Mouse (Mus musculus) lung, postnatal 4 days (tissue): ENCODE measurements around the gene Acoxl.

Experiments used
- DNase-seq, 2 experiments: peaks; one replicate each; pipeline ENCODE4 v3.0.0; 2021

Gene Acoxl

GRCm38 (mm10) chr2:128123921-128124683, 285.4 kb downstream of the Acoxl start:
- DNase-seq = peak; percentile 36 to 44

DNA sequence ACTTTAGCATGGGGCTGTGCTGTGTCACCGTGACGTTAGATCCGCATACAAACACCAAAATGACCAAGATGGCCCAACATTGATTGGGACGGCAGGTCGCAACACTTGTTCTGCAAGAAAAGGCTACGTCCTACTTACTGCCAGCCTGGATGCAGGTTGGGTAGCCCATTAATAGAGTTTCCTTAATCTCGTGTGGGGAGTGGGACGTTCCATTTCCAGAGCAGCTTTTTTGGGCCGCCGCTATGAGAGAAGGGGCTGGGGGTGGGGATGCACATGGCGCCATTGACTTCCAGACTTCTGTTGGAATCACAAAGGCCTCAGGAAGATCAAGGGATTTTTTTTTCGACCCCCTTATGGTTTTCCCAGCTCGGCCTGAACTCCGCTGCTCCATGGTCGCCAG, 286.0 kb downstream of the Acoxl start:
- no peak for DNase-seq

GRCm38 (mm10) chr2:128125635-128126470, 287.2 kb downstream of the Acoxl start, which contains the start of gene Bcl2l11:
TSS of gene Bcl2l11 (plus strand) at chr2:128126038.
- peak; percentile 98 to 99 for DNase-seq

GRCm38 (mm10) chr2:128126591-128127051, 287.9 kb downstream of the Acoxl start:
- DNase-seq = no peak

- peak; percentile 96 to 99 for DNase-seq
Measured at GRCm38 (mm10) chr2:128127121-128127671, 288.5 kb downstream of the Acoxl start.

DNA sequence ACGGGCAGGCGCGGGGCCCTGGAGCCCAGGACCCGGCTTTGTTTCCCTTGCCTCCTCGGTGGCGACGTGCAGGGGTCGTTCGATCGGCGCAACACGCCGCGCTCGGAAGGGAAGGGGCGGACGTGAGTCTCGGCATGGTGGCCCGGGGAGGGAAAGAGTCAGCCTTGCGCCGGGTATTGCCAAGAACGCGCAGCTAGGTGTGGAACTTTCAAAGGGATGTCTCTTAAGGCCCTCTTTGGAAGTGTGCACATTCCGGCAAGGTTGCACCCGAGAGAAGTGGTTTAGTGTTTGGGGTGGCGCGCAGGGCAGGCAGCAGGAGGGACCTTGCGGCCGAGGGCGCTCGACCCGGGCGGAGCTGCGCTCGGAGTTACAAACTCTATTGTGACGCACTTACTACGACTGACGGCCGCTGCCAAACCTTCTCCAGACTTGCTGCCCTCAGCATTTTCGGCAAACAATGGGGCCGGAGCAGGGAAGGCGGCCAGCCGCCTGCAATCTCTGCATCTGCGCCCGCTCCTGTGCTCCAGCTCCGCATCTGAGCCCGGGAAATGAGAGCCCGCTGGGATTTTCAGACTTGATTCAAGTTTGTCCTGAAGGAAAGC, 289.1 kb downstream of the Acoxl start:
- peak; percentile 88 to 93 for DNase-seq

- no peak for DNase-seq
Measured at GRCm38 (mm10) chr2:128128532-128128931, 289.9 kb downstream of the Acoxl start.

GRCm38 (mm10) chr2:128131503-128131902, 292.8 kb downstream of the Acoxl start:
- no peak for DNase-seq

DNA sequence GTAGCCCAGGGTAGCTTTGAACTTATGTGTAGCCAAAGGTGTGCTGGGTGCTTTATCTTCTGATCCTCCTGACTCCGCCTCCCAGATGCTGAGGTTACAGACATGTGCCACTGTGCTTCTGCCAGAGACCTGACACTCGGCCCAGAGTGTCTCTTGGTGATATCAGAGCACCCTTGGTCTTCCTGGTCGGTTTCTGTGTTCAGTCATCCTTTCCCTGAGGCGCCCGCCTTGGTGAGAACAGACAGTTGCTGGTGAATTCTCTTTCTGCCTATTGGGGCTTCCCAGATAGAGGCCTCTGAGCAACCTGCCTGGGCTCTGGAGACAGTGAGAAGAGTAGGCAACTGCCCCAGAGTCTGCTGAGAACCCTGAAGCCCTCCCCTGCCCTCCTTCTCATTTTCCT, 294.0 kb downstream of the Acoxl start:
- no peak for DNase-seq

DNA sequence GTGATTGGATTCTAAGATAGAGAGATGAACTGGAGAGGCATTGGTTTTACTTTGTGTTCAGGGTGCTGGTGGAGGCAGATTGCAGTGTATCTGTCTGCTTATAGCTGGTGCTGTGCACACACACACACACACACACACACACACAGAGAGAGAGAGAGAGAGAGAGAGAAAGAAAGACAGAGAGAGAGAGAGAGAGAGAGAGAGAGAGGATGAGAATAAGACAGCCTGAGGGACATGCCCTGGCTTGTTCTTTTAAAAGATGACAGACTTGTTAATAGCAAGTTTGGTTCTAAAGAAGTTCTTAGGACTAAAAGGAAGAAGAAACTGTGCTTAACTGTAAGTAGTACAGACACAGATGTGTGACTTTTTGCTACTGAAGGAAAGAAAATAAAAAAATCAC, 295.2 kb downstream of the Acoxl start:
- DNase-seq = no peak

DNA sequence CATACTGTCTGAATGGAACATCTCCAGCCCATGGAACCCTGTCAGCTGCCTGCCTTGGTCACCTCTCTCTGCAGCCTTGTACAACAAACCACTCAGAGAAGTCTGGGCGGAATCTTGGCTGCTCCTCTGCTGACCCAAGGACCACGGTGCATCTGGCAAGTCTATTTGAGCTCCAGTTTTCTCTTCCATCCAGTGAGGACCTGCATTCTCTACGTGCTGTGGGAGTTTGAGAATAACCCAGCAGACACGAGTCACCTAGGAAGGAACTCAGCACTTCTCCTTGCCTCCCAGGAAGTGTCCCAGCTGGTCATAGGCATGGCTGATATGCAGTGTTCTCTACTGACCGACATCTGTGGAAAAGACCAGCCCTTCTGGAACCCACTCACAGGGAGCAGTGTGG, 295.8 kb downstream of the Acoxl start:
- DNase-seq = no peak

- DNase-seq = no peak
Measured at GRCm38 (mm10) chr2:128134948-128135347, 296.3 kb downstream of the Acoxl start.

DNA sequence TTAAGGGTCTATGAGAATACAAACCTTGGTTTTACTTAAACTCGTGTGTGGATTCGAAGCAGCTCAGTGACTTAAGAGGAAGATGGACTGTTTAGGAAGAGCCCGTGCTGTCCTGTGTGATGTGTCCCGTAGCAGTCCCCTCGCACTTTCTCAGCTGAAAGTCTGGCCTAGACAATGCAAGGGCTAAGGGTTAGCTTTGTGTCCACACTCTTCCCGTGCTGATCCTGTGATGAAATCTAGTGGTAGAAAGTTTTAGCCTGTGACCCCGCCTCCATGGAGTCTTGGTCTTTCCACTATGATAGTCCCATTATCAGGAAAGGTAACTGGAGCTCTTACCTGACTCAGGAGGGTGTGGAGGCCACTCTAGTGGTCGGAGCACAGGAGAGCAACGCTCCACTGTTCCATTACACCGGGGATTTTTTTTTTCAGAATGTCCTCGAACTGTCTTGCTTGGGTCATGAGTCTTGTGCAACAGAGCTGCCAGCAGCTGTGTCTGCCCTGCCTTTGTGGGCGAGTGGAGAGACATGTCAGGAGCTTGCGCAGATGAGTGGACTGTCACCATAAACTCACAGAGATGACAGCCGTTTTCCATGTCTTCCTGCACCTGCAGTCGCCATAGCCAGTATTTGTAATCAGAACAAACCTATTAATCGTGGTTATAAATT, 298.2 kb downstream of the Acoxl start:
- DNase-seq = peak in 1 of 2 experiments; percentile 48

GRCm38 (mm10) chr2:128137480-128138276, 299.0 kb downstream of the Acoxl start:
- DNase-seq = no peak

GRCm38 (mm10) chr2:128138924-128139323, 300.2 kb downstream of the Acoxl start:
- no peak for DNase-seq

- peak; percentile 55 to 76 for DNase-seq
Measured at GRCm38 (mm10) chr2:128139781-128140180, 301.1 kb downstream of the Acoxl start.

DNA sequence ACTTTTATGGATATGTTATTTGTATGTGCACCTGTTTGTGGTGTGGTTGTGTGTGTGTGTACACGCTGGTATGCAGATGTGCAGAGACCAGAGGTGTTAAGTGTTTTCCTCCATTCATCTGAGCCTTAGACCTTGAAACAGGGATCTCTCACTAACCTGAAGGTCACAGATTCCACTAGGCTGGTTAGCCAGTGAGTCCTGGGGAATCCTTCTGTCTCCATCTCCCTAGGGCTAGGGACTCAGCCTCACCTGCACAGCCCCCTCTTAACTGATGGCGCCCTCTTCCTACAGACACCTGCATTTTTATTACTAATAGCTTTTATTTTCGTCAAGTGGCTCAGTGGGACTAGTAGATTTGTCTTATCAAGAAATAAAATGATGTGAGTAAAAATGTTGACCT, 301.5 kb downstream of the Acoxl start:
- DNase-seq = no peak

- no peak for DNase-seq
Measured at GRCm38 (mm10) chr2:128143992-128144391, 305.3 kb downstream of the Acoxl start.

DNA sequence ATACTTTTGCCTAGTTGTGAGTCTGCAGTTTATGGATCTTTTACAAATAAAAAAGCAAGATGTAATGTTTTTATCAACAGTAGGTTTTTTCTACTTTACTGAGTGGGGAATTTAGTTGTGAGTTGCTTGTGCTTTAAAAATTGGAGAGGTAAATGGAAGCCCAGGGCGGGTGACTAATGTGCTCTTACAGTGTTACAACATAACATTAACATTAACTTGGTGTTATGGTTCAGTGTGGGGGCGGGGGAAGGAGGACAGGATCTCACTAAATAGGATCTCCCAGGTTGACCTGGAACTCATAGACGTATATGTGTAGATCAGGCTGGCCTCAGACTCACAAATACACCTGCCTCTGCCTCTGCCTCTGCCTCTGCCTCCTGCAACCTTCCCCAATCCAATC, 306.8 kb downstream of the Acoxl start:
- DNase-seq = no peak

GRCm38 (mm10) chr2:128149596-128149995, 310.9 kb downstream of the Acoxl start:
- DNase-seq = no peak

GRCm38 (mm10) chr2:128152211-128152610, 313.5 kb downstream of the Acoxl start:
- DNase-seq = no peak
